Mouse (Mus musculus) heart, postnatal 36 days (tissue): Measurements from ENCODE around the gene Srsf6. TPM values are rescaled to one million over a fixed set of nuclear protein-coding genes. Genes with fewer than 3 reads are reported as not detected.

Experiments used
- DNase-seq, 2 experiments: peaks; one replicate each; pipeline ENCODE4 v3.0.0; 2021 to 2022
- intact Hi-C: fragments of 180-260 bp; cut with DNase I; formaldehyde crosslinking; loops from one replicate; pipeline ENCODE4 v1.15.1; 2025
- total RNA-seq, 2 experiments: library from RNA; stranded (reverse); gene quantifications; 2 replicates each; pipeline ENCODE4 v1.2.3; 2021

The Srsf6 gene
- total RNA-seq, 2 experiments from 2014 or later, result 61.0 to 63.7 TPM

DNA sequence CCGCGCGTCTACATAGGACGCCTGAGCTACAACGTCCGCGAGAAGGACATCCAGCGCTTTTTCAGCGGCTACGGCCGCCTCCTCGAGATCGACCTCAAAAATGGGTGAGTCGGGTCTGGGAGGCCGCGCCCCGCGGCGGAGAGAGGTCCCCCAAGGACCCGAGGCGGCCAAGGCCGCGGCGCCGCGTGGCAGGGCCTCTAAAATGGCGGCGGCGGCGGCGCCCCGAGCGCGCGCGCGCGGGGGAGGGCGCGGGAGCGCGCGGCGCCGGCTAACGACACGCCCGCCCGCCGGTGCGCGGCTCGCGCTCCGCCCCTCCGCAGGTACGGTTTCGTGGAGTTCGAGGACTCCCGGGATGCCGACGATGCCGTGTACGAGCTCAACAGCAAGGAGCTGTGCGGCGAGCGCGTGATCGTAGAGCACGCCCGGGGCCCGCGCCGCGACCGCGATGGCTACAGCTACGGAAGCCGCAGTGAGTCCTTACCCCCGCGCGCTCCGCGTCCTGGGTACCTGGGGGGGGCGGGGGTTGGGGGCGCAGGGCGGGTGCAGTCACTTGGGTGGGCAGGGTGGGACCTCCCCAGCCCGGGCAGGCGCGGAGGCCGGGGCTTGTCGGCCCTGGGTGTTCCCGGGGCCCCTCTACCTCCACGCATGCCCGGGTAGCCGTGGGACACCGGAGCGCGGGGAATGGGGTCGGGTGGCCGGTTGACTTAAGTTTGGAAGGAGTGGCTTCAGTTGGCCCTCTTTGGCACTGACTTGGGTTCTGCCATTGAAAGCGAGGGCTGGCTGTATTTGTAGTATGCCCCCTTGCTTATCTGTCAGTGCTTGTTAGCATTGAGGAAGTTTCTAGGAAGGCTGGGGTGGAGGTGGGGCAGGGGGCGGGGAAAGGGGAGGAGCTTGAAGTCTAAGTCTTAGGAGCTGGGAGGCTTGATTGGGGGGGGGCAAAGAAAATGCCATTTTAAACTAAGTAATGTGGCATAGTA lies 634 bp downstream of the Srsf6 start:
- DNase-seq, result peak; percentile 67 to 81
- intact Hi-C loops, result loop anchor here (2.0 to 5.0 kb wide), 2 partner anchors 85 to 485 kb away; partner anchors contain the start of gene Ift52

- no peak for DNase-seq
- intact Hi-C loops, result loop anchor here (5.0 kb wide), 1 partner anchor 485 kb away; no protein-coding TSS in a partner anchor
Measured at GRCm38 (mm10) chr2:162932706-162933105, 1.4 kb downstream of the Srsf6 start.

GRCm38 (mm10) chr2:162934421-162934820 lies 3.1 kb downstream of the Srsf6 start:
- intact Hi-C loops, result loop anchor here (5.0 kb wide), 1 partner anchor 483 kb away; no protein-coding TSS in a partner anchor

DNA sequence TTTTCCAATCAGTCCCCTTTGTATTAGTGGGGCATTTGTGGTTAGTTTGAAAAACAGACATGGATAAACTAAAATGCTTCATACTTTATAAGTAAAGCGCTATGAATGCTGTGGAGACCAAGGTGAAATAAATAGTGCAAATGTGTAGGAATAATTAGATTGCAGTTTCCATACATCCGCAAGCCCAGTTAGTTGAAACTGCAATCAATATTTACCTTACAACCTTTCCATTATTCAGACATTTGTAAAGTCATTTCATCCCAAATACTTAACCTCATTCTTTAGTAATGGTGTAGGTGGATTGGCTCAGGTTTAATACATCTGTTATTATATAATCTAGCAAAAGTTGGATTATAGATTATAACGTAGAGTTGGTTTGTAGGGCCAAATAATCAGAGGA lies 4.4 kb downstream of the Srsf6 start:
- no peak for DNase-seq
- intact Hi-C loops, result no loop called here

More at GRCm38 (mm10) chr2:162934421-162934820, 3.1 kb downstream of the Srsf6 start:
- no peak for DNase-seq

DNA sequence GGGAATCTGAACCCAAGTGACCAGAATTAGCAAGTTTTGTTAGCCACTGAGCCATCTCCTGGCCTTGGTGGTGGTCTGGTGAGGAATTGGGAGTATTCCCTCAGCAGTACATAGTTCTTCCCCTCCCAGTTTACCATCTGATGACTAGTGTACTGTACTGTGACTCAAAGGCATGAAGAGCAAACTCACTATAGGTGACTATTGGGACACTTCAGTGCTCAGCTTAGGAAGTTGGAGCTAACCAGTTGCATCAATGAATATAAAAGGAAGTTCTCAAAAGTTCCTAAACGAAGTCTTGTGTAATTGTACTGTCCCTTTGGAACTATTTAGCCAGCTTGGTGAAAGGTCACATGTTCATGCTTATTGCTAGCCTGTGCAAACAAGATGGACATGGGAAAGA lies 8.2 kb downstream of the Srsf6 start:
- intact Hi-C loops, result no loop called here
- no peak for DNase-seq

GRCm38 (mm10) chr2:162943148-162943846 lies 12.0 kb downstream of the Srsf6 start, which contains the start of gene L3mbtl1:
L3mbtl1 (plus strand) TSS chr2:162943472.
- intact Hi-C loops, result no loop called here
- no peak for DNase-seq

GRCm38 (mm10) chr2:162943931-162944330 lies 12.6 kb downstream of the Srsf6 start:
- intact Hi-C loops, result no loop called here
- DNase-seq, result no peak

- no peak for DNase-seq
- intact Hi-C loops, result no loop called here
Measured at GRCm38 (mm10) chr2:162946964-162947363, 15.6 kb downstream of the Srsf6 start.

- intact Hi-C loops, result no loop called here
- no peak for DNase-seq
Measured at GRCm38 (mm10) chr2:162947736-162948135, 16.4 kb downstream of the Srsf6 start.

DNA sequence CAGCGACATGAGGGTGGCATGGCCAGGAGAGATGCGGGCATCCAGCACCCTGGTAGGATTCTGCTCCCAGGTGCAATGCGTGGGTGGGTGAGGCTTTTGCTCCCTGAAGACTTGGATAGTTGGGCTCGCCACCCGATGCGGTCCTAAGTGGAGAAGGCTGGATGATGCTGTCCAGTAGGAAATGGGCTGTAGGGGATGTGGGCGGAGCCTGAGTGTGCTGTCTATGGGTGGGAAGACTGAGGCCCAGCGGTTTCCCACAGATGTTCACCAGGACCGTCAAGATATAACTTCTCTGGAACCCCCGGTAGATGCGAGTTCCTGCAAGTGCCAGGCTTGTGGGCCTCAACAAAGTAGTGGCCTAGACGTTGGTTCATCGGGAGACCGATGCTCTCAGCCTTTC lies 16.9 kb downstream of the Srsf6 start:
- intact Hi-C loops, result no loop called here
- DNase-seq, result no peak

DNA sequence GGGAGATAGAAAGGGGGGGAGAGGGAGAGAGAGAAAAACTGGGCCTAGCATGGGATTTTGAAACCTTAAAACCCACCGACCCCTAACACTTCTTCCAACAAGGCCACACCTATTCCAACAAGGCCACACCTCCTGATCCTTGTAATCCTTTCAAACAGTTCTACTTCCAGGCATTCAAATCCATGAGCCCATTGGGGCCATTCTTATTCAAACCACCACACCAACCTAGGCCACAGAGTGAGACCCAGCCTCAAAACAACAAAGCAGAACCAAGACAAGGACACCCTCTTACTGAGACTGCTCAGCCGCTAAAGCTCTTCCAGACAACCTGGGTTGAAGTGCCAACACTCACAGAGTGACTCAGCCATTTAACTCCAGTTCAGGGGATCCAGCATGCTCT lies 19.4 kb downstream of the Srsf6 start:
- intact Hi-C loops, result no loop called here
- no peak for DNase-seq

- intact Hi-C loops, result no loop called here
- no peak for DNase-seq
Measured at GRCm38 (mm10) chr2:162956843-162957242, 25.5 kb downstream of the Srsf6 start.

DNA sequence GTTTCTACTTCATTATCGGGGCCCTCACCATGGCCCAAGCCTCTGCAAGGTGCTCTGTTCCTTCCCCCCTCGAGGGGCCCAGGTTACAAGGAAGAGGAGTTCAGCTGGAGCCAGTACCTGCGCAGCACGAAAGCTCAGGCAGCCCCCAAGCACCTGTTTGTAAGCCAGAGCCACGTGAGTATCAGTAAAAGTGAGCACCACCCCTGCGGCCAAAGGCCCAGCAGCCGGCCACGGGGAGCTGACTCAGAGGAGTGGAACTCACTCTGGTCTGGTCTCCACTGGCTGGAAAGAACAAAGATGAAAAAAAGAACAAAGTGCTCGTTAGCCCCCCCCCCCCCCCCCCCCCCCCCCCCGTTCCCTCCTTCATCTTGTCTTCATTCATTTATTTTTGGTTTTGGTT lies 30.0 kb downstream of the Srsf6 start:
- intact Hi-C loops, result no loop called here
- no peak for DNase-seq

DNA sequence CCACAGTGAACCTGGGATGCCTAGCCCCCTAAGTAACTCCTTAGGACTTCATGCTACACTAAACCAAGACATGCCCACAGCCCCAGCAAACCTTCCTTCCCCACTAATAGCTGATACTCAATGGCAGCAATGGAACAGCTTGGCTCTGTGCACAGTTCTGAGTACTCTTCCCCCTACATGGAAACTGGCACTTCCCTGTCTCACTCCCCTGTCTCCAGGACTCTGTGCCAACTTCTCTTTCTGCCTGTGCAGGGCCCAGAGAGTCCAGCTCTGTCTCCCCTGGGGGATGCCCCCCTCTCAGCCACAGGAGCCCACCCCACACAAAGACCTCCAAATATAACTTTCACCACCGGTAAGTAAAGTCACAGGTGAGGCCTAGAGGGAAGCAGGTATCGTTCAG lies 35.4 kb downstream of the Srsf6 start:
- intact Hi-C loops, result no loop called here

GRCm38 (mm10) chr2:162968357-162968756 lies 37.0 kb downstream of the Srsf6 start:
- intact Hi-C loops, result loop anchor here (1.0 kb wide), 1 partner anchor 30 kb away; no protein-coding TSS in a partner anchor
- peak; percentile 42 to 54 for DNase-seq

More for the DNA sequence above, 35.4 kb downstream of the Srsf6 start:
- DNase-seq, result no peak

DNA sequence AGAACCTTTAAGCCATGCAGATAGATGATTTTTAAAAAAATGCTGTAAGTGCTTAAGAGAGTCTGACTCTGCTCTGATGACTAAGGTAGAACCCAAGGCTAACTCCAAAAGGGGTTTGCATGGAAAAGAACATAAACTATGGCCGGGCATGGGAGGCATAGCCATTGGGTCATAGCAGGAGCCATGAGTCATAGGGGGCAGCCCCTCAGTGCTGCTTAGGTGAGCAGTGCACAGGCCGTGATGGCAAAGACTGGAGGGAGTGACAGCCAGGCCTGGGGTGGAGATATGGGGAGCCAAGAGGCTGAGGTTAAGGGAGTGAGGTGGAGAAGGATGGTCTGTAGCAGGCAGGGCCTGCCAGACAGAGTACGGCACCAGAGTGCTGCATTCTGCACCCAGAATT lies 37.8 kb downstream of the Srsf6 start:
- intact Hi-C loops, result no loop called here

GRCm38 (mm10) chr2:162970896-162971295 lies 39.6 kb downstream of the Srsf6 start:
- DNase-seq, result no peak
- intact Hi-C loops, result no loop called here

More for the DNA sequence above, 37.8 kb downstream of the Srsf6 start:
- DNase-seq, result no peak

GRCm38 (mm10) chr2:162972752-162973151 lies 41.4 kb downstream of the Srsf6 start:
- no peak for DNase-seq
- intact Hi-C loops, result no loop called here

GRCm38 (mm10) chr2:162973206-162973605 lies 41.9 kb downstream of the Srsf6 start:
- intact Hi-C loops, result no loop called here
- no peak for DNase-seq

DNA sequence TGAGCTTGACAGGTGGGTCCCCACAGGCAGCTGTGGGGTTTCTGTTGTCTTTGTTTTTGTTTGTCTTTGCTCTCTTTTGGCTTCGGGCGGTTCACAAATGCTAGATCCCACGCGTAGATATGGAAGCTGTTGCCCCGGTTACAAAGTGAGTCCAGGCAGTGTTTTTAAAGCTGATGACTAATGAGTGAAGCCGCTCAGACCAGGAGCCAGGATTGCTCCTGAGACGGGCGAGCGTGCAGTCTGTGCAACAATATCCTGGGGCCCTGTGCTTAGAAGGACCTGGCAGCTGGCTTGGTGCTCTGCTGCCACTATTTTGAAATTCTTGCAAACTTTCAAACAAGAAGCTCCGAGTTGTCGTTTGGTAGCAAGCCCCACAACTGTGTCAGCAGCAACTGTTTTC lies 42.3 kb downstream of the Srsf6 start:
- intact Hi-C loops, result no loop called here
- DNase-seq, result no peak

DNA sequence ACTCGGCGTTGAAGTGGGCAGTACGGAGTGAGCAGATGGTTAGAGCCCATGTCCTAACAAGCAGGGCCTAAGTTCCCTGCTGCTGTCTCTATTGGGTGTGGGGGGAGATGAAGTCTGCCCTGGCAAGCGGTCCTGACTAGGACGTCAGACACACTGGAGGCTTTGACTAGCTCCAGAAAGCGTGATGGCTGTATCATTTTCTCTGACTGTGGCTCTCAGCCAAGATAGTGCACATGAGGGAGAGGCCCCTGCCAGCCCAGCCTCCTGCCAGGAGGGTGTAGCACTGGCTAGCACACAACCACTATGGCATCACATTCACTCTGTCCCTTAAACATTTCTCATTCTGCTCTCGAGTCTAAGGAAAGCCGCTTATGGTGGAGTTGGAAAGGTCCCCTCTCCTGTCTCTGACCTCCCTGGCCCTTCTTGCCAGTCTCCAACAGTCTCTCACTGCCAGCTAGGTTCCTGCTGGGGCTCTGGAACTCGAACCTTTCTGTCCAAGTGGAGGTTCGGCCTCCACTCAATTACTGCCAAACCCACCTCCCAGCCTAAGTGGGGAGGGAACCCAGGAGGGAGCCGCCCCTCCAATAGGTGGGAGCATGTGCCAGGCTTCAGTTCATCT lies 43.9 kb downstream of the Srsf6 start:
- intact Hi-C loops, result no loop called here
- DNase-seq, result peak; percentile 28 to 41
